Mouse (Mus musculus): Measurements from ENCODE around the gene Lemd2. TPM values are rescaled to one million over a fixed set of nuclear protein-coding genes. Genes with fewer than 3 reads are reported as not detected.

The Lemd2 gene
- polyA plus RNA-seq, 1 experiment from 2014 or later = 9.7 TPM

DNA sequence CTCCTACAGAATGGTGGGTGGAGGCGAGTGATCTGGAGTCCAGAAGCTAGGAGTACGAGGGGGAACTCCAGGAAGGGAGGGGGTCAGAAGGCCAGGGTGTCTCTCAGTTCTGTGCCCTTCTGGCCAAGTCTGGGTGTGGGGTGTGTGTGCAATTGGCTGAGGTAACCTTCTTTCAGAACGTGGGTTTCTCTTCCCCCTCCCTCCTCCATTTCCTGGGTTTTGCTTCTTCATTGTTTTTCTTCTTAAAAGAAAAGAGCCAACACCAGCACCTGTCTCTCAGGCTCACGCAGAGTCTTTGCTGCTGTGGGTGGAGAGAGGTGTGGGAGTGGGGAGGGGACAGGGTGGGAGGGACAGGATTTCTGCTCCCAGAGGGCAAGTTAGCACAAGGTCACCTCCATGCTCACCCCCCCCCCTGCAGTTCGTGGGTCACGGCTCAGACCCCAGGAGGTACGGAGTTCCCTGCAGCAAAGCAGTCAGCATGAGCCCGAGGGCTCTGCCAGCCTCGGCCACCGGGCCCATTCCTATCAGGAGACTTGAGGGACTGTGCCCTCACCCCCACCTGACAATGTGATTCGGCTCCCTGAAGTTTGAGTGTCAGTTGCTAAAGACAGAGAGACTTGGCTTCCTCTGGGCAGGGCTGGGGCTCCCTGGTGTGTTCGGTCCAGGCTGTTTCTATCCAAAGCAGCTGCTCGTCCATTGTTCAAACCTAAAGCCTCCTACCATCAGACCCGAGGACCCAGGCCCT lies 25.6 kb upstream of the Lemd2 start:
- no peaks in the 10 kb centered on the region for H3K36me3 ChIP-seq (ENCODE audit: insufficient read depth, low read length)
- no peak overlapping the region for H3K9ac ChIP-seq (replicated peaks; ENCODE audit: low read length)
- H3K9me3 ChIP-seq (ENCODE audit: low read length) = 0 out of 2 replicates have a peak, but pooled peaks cover 2% of the 10 kb centered on the region
- peaks cover 3% of the 10 kb centered on the region; the same call in 1 of the 2 replicates for H3K27me3 ChIP-seq (ENCODE audit: insufficient read depth, low read length)
- H3K27ac ChIP-seq (ENCODE audit: low read length) = no peak overlapping the region
- no peak overlapping the region for H3K4me2 ChIP-seq (replicated peaks; ENCODE audit: low read depth, low read length)
- no peaks in the 10 kb centered on the region for H3K4me1 ChIP-seq (ENCODE audit: insufficient read depth, low read length)
- no peak overlapping the region for H3K4me3 ChIP-seq (ENCODE audit: low read length)
- 22% methylated on average over 14 of the region's 14 CpGs for WGBS
- no peak for ATAC-seq (ENCODE audit: low FRiP score, low TSS enrichment)

DNA sequence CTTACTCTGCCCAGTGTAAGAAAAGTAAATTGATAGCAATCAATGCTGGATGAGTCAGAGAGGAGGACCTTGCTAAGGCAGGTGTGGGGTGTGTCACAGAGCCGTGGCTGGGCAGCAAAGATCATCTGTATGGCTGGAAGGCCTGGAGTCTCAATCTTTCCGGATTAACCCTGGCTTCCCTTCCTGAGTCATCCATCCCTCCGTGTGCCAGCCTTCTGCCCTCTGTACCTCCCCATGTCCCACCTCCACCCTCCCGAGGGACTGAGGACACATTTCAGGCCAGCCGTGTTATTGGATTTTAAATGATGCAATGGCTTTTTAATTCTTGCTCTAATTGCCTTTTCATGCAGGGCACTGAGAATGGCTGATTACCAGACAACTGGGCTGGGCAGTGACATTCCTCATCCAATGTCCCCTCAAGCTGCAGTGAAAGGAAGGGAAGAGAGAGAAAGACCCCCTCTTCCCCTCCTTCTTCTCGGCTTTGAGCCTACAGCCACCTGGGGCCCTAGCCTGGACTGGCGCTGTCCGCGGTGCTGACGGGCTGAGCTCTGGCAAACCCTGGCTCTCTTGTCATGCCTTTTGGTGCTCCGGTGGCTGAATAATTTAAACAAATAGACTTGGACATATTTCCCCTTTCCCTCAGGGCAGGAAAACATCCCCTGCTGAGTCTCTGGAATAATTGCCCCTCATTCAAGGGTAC lies 24.1 kb upstream of the Lemd2 start:
- Histone ChIP-seq H3K4me1 (ENCODE audit: insufficient read depth, low read length) (no peaks in the 10 kb centered on the region; the same call in 1 of the 2 replicates), H3K9me3 (ENCODE audit: low read length) (no peaks in the 10 kb centered on the region), H3K27me3 (ENCODE audit: insufficient read depth, low read length) (peaks cover 3% of the 10 kb centered on the region; the same call in 1 of the 2 replicates), H3K9ac (replicated peaks; ENCODE audit: low read length) (no peak overlapping the region), H3K4me2 (replicated peaks; ENCODE audit: low read depth, low read length) (no peak overlapping the region), H3K4me3 (ENCODE audit: low read length) (no peak overlapping the region), H3K36me3 (ENCODE audit: insufficient read depth, low read length) (no peaks in the 10 kb centered on the region), H3K27ac (ENCODE audit: low read length) (no peak overlapping the region)
- no peak for ATAC-seq (ENCODE audit: low FRiP score, low TSS enrichment)
- 23% methylated on average over 11 of the region's 11 CpGs for WGBS

DNA sequence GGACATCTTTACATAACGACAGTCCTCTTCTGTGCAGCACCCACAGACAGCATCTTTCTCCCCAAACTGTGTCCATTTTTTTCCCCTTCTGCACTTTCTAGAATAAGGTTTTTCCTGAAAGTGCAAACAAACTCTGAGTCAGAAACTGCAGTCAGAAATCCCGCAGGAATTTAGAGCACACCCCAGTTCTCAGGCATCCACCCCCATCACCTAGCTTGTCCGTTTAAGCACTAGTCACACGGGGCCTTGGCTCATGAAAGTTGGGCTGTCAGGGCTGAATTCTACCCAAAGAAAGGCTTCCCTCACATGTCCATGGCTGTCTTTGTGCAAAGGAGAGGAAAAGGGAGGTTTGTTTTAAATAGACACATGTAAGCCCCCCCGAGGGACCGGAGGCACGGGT lies 23.0 kb upstream of the Lemd2 start:
- ATAC-seq (ENCODE audit: low FRiP score, low TSS enrichment) = no peak
- Histone ChIP-seq H3K4me1 (ENCODE audit: insufficient read depth, low read length) (no peaks in the 10 kb centered on the region; the same call in 1 of the 2 replicates), H3K4me2 (replicated peaks; ENCODE audit: low read depth, low read length) (no peak overlapping the region), H3K9ac (replicated peaks; ENCODE audit: low read length) (no peak overlapping the region), H3K27ac (ENCODE audit: low read length) (no peak overlapping the region), H3K4me3 (ENCODE audit: low read length) (no peak overlapping the region), H3K9me3 (ENCODE audit: low read length) (peaks cover 5% of the 10 kb centered on the region; the same call in 1 of the 2 replicates), H3K36me3 (ENCODE audit: insufficient read depth, low read length) (no peaks in the 10 kb centered on the region), H3K27me3 (ENCODE audit: insufficient read depth, low read length) (peaks cover 3% of the 10 kb centered on the region; the same call in 1 of the 2 replicates)
- WGBS = 64% methylated on average over 7 of the region's 7 CpGs

DNA sequence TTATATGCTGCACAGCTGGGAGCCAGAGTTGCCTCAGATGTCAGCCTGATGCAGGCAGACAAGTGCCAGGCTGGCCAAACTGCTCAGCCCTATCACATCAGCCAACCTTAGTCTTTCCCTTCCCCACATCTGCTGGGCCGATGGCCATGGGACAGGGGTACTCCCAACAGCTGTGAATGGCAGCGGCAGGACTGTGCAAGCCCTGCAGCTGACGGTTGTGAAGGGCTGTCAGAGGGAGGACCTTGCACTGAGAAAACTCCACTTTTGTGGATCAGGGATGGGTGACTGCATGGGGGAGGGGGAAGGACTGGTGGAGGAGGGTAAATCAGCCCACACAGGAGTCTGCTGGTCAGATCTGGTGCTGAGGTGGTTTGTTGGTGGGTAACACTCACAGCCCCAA lies 22.4 kb upstream of the Lemd2 start:
- Histone ChIP-seq H3K27me3 (ENCODE audit: insufficient read depth, low read length) (peaks cover 3% of the 10 kb centered on the region; the same call in 1 of the 2 replicates), H3K9me3 (ENCODE audit: low read length) (peaks cover 6% of the 10 kb centered on the region; the same call in 1 of the 2 replicates), H3K4me1 (ENCODE audit: insufficient read depth, low read length) (no peaks in the 10 kb centered on the region; the same call in 1 of the 2 replicates), H3K4me2 (replicated peaks; ENCODE audit: low read depth, low read length) (no peak overlapping the region), H3K4me3 (ENCODE audit: low read length) (no peak overlapping the region), H3K9ac (replicated peaks; ENCODE audit: low read length) (no peak overlapping the region), H3K27ac (ENCODE audit: low read length) (no peak overlapping the region), H3K36me3 (ENCODE audit: insufficient read depth, low read length) (no peaks in the 10 kb centered on the region)
- 45% methylated on average over 3 of the region's 3 CpGs for WGBS
- ATAC-seq (ENCODE audit: low FRiP score, low TSS enrichment) = no peak

DNA sequence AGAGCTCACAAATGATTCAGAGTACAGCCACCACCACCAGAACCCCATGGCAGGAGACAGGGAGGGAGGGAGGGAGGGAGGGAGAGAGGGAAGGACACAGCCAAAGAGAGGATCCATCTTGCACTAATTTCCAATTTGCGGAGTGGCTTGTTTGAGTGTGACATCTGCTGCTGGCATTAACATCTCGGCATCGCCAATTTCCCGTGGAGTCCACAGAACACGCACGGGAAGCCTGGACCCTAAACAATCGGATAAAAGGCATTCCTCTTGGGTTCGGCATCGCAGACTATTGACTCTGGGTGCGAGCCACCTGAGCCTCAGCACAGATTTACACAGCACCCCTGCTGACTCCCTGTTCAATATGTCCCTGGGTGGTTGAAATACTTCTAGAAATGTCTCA lies 21.5 kb upstream of the Lemd2 start:
- no peak overlapping the region for H3K4me3 ChIP-seq (ENCODE audit: low read length)
- no peaks in the 10 kb centered on the region; the same call in 1 of the 2 replicates for H3K4me1 ChIP-seq (ENCODE audit: insufficient read depth, low read length)
- no peak for ATAC-seq (ENCODE audit: low FRiP score, low TSS enrichment)
- H3K9me3 ChIP-seq (ENCODE audit: low read length) = peaks cover 6% of the 10 kb centered on the region; the same call in 1 of the 2 replicates
- no peak overlapping the region for H3K27ac ChIP-seq (ENCODE audit: low read length)
- 76% methylated on average over 10 of the region's 10 CpGs for WGBS
- no peak overlapping the region for H3K9ac ChIP-seq (replicated peaks; ENCODE audit: low read length)
- no peak overlapping the region for H3K4me2 ChIP-seq (replicated peaks; ENCODE audit: low read depth, low read length)
- no peaks in the 10 kb centered on the region for H3K36me3 ChIP-seq (ENCODE audit: insufficient read depth, low read length)
- H3K27me3 ChIP-seq (ENCODE audit: insufficient read depth, low read length) = peaks cover 3% of the 10 kb centered on the region; the same call in 1 of the 2 replicates

DNA sequence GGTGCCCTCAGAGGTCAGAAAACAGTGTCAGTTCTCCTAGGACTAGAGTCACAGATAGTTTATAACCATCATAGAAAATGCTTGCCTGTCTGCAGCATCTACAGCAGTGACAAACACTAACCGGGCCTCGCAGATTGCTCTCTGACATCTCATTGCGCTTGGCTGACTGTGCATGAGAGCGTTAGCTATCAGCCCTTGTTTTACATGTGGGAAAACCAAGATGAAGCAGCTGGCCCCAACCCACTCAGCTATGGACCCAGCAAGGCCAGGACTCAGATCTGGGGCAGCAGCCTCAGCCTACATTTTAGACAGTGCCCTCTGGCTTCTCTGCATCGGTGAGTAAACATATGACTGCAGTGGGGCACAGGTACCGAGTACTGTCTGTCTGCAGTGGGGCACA lies 19.6 kb upstream of the Lemd2 start:
- Histone ChIP-seq H3K4me3 (ENCODE audit: low read length) (no peak overlapping the region), H3K9ac (replicated peaks; ENCODE audit: low read length) (no peak overlapping the region), H3K36me3 (ENCODE audit: insufficient read depth, low read length) (no peaks in the 10 kb centered on the region), H3K27ac (ENCODE audit: low read length) (no peak overlapping the region), H3K4me2 (replicated peaks; ENCODE audit: low read depth, low read length) (no peak overlapping the region), H3K27me3 (ENCODE audit: insufficient read depth, low read length) (peaks cover under 1% of the 10 kb centered on the region; the same call in 1 of the 2 replicates), H3K9me3 (ENCODE audit: low read length) (peaks cover 6% of the 10 kb centered on the region; the same call in 1 of the 2 replicates), H3K4me1 (ENCODE audit: insufficient read depth, low read length) (no peaks in the 10 kb centered on the region; the same call in 1 of the 2 replicates)
- WGBS = 67% methylated on average over 6 of the region's 6 CpGs
- no peak for ATAC-seq (ENCODE audit: low FRiP score, low TSS enrichment)

DNA sequence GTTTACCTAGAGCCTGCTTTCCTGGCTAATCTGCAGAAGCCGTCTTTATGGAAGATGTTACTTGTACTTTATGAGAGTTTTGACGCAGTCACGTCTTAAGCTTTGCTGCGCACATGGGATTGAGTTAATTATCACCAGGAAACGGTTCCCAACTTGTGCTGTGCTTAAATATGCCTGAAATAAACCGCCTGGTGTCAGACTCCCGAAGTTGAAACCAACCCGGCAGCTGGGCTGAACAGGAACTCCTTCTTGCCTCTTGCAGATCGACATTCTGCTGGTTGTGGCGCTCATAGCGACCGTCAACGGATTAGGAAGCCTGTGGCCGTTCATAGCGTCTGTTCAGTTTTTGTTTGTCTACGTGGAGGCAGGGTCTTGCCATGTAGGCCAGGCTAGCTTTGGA lies 17.3 kb upstream of the Lemd2 start:
- H3K27ac ChIP-seq (ENCODE audit: low read length) = no peak overlapping the region
- H3K4me2 ChIP-seq (replicated peaks; ENCODE audit: low read depth, low read length) = no peak overlapping the region
- no peaks in the 10 kb centered on the region; the same call in 1 of the 2 replicates for H3K27me3 ChIP-seq (ENCODE audit: insufficient read depth, low read length)
- H3K36me3 ChIP-seq (ENCODE audit: insufficient read depth, low read length) = no peaks in the 10 kb centered on the region
- no peak overlapping the region for H3K4me3 ChIP-seq (ENCODE audit: low read length)
- ATAC-seq (ENCODE audit: low FRiP score, low TSS enrichment) = no peak
- 83% methylated on average over 16 of the region's 16 CpGs for WGBS
- no peak overlapping the region for H3K9ac ChIP-seq (replicated peaks; ENCODE audit: low read length)
- peaks cover 5% of the 10 kb centered on the region for H3K4me1 ChIP-seq (ENCODE audit: insufficient read depth, low read length)
- H3K9me3 ChIP-seq (ENCODE audit: low read length) = peaks cover 6% of the 10 kb centered on the region; the same call in 1 of the 2 replicates

DNA sequence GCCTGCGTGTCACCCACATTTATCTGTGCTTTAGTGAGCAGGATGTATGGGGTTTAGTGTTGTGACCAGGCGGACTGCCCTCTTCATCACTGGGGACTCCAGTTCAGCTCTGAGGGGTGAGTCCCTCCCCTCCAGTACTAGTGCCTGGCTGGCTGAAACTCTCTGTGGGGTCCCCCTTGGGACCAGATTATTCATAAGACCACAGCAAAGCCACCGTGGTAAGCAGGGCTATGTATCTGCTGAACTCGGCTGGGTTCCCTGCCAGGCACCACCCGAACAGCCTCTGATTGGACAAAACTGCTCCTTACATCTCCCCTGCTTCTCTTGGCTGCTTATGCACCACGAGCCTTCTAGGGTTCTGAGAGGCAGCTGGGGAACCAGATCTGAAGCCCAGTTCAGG lies 14.6 kb upstream of the Lemd2 start:
- peaks cover 5% of the 10 kb centered on the region for H3K4me1 ChIP-seq (ENCODE audit: insufficient read depth, low read length)
- H3K27ac ChIP-seq (ENCODE audit: low read length) = no peak overlapping the region
- no peak overlapping the region for H3K4me3 ChIP-seq (ENCODE audit: low read length)
- WGBS = 56% methylated on average over 6 of the region's 6 CpGs
- H3K9ac ChIP-seq (replicated peaks; ENCODE audit: low read length) = no peak overlapping the region
- ATAC-seq (ENCODE audit: low FRiP score, low TSS enrichment) = no peak
- no peaks in the 10 kb centered on the region for H3K27me3 ChIP-seq (ENCODE audit: insufficient read depth, low read length)
- peaks cover 6% of the 10 kb centered on the region; the same call in 1 of the 2 replicates for H3K9me3 ChIP-seq (ENCODE audit: low read length)
- no peak overlapping the region for H3K4me2 ChIP-seq (replicated peaks; ENCODE audit: low read depth, low read length)
- H3K36me3 ChIP-seq (ENCODE audit: insufficient read depth, low read length) = no peaks in the 10 kb centered on the region

DNA sequence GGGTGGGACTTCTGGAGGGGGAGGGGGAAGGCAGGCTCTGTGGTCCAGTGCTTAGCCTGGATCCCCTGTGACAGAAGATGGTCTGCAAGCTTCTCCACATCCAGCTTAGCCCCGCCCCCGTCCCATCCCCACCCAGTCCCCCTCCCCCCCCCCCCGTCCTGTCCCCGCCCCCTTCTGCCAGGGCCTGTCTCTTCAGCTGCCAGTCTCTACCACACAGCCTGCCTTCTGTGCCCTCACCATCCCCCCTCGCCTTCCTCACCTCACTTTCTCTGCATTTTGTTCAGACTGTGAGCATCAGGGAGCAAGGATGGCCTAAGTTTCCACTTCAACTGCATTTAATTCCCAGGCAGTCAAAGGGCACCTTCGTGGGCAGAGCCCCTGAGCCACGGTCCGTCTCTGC lies 14.1 kb upstream of the Lemd2 start:
- Histone ChIP-seq H3K36me3 (ENCODE audit: insufficient read depth, low read length) (no peaks in the 10 kb centered on the region), H3K9ac (replicated peaks; ENCODE audit: low read length) (no peak overlapping the region), H3K4me1 (ENCODE audit: insufficient read depth, low read length) (peaks cover 7% of the 10 kb centered on the region; the same call in 1 of the 2 replicates), H3K9me3 (ENCODE audit: low read length) (peaks cover 6% of the 10 kb centered on the region; the same call in 1 of the 2 replicates), H3K27ac (ENCODE audit: low read length) (no peak overlapping the region), H3K27me3 (ENCODE audit: insufficient read depth, low read length) (no peaks in the 10 kb centered on the region), H3K4me2 (replicated peaks; ENCODE audit: low read depth, low read length) (no peak overlapping the region), H3K4me3 (ENCODE audit: low read length) (no peak overlapping the region)
- no peak for ATAC-seq (ENCODE audit: low FRiP score, low TSS enrichment)
- WGBS = 49% methylated on average over 4 of the region's 8 CpGs
